Mouse (Mus musculus) hematopoietic multipotent progenitor cell, adult 10-12 weeks (in vitro differentiated cells): ENCODE measurements around the gene Rps21. TPM values are rescaled to one million over a fixed set of nuclear protein-coding genes. Genes with fewer than 3 reads are reported as not detected.

Source experiments
- polyA plus RNA-seq: library from polyadenylated mRNA; stranded (reverse); fragments of >175 nt; gene quantifications from 2 replicates; pipeline ENCODE4 v1.2.3, GENCODE M21; 2012; ENCODE audit warnings: low replicate concordance

The Rps21 gene
- polyA plus RNA-seq: 88.1 and 1,805 TPM in 2 replicates

GRCm38 (mm10) chr2:180257001-180257521, at the start of gene Rps21:
Gene Rps21, plus strand, starts transcription at chr2:180257377.

GRCm38 (mm10) chr2:180225762-180226378, 31.3 kb upstream of the Rps21 start, which contains the start of gene Lama5:
Gene Lama5, minus strand, starts transcription at chr2:180225859.

GRCm38 (mm10) chr2:180273394-180274244, 16.4 kb downstream of the Rps21 start, which contains the start of gene Cables2:
Gene Cables2, minus strand, starts transcription at chr2:180273496.

GRCm38 (mm10) chr2:180289440-180290108, 32.4 kb downstream of the Rps21 start, which contains the start of gene Rbbp8nl:
Gene Rbbp8nl, minus strand, starts transcription at chr2:180289879.

Other genes with a start within 250 kb of the Rps21 start
- gene Lsm14b, start 232.4 kb upstream of the Rps21 start, polyA plus RNA-seq: 24.4 and 59.4 TPM in 2 replicates
- 30.8 and 69.6 TPM in 2 replicates for gene Psma7, start 214.9 kb upstream of the Rps21 start, polyA plus RNA-seq
- gene Ss18l1, start 214.9 kb upstream of the Rps21 start, polyA plus RNA-seq: 3.4 and 6.6 TPM in 2 replicates
- 15.4 and 21.1 TPM in 2 replicates for gene Mtg2, start 186.8 kb upstream of the Rps21 start, polyA plus RNA-seq
- not detected in 2 replicates for gene Hrh3, start 152.9 kb upstream of the Rps21 start, polyA plus RNA-seq
- gene Osbpl2, start 138.1 kb upstream of the Rps21 start, polyA plus RNA-seq: 9.0 and 31.2 TPM in 2 replicates
- gene Adrm1, start 85.9 kb upstream of the Rps21 start, polyA plus RNA-seq: 232 and 554 TPM in 2 replicates
- 0.27 and 0.86 TPM in 2 replicates for gene Lama5, start 31.5 kb upstream of the Rps21 start, polyA plus RNA-seq
- gene Cables2, start 16.1 kb downstream of the Rps21 start, polyA plus RNA-seq: 40.6 and 154 TPM in 2 replicates
- gene Rbbp8nl, start 32.5 kb downstream of the Rps21 start, polyA plus RNA-seq: not detected in 2 replicates
- not detected in 2 replicates for gene Gata5, start 77.3 kb downstream of the Rps21 start, polyA plus RNA-seq
- gene Slco4a1, start 198.9 kb downstream of the Rps21 start, polyA plus RNA-seq: 3.3 and 7.8 TPM in 2 replicates
- gene Ntsr1, start 242.6 kb downstream of the Rps21 start, polyA plus RNA-seq: not detected in 2 replicates